Mouse (Mus musculus): ENCODE measurements around the gene Dennd1b.

Dennd1b gene

DNA sequence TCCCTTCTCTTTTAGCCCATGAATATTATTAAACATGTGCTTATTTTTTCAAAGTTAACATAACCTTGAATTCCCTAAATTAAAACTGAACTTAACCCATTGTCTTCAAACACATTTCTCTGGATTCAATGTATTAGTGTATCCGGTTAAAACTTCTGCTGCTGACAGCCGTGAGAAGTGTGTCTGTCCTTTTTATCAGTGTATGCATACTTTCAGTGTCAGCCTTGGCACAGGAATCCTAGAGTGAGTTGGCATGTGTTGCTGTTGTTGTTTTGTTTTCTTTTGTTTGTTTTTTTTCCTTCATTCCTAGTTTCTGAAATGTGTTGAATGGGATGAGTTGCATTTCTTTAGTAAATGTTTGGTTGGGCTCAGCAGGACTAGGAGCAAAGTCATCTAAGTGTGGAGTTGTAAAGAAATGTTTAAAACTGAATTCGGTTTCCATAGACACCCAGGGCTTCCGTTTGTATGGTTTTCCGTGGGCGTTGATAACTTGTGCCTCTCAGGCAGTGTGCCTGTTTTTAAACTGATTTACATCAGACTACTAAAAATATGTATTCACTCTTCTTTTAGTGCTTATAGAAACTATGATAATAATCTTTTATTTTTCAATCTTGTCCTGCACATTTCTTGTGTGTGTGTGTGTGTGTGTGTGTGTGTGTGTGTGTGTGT is 217.4 kb downstream of the Dennd1b start:
- DNase-seq (ENCODE audit: low spot score), result no peak

DNA sequence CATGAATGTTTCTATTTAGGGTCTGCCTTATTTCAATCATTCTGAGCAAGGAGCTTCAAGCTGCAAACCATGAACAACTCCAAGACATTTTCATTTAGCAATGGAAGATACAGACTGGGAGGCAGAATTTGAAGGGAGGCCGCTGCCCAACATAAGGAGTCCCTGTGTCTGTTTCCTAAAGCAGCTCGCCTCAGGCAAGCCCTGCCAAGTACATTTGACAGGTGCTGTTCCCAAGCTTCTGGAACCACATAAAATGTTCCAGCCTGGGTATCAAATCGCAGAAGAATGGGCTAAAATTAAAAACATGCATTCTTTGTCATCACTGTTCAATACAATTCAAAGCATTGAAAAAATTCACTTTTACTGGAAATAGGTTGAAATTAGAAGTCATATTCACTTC is 229.4 kb downstream of the Dennd1b start:
- DNase-seq (ENCODE audit: low spot score), result no peak

DNA sequence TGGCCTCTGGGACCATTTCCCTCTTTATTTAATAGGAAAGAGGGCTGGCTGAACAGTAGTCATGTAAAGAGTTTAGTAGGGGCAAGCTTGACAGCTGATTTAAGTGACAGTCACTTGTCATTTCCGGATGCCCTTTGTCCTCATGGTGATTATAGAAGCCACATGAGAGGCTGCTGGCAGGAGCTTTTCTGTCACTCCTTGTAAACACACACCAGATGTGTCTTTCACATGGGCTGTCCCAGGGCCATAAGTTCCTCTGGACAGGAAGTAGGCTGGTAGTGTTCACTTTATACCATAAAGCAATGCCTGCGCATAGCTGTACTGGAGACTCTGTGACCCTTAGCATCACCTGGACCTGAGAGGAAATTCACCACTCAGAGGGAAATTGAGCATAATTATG is 230.8 kb downstream of the Dennd1b start:
- no peak for DNase-seq (ENCODE audit: low spot score)

DNA sequence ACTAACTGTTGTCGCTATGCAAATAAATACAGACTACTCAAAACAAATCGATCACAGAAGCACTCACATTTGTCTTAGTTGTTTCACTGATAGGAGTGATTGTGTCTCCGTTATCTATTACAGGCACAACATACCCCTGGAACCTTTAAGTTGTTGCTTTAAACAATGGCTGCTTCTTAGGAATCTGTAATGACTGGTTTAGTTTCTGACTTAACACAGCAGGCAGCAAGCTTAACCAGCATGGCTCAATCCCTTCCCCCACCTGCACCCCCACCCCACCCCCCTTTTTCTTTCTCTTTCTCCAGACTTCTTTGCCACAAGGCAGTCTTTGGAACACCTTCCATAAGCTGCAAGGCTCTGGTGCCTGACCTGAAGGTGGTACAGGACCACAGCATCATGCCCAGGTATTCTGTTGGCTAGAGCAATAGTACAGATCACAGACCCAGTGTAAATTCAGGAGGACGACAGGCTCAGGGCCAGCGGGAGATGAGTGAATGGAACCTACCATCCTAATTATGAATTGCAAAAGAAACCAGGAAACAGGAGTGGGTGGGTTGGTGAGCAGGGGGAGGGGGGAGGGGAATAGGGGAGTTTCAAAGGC is 231.3 kb downstream of the Dennd1b start:
- DNase-seq (ENCODE audit: low spot score), result no peak

DNA sequence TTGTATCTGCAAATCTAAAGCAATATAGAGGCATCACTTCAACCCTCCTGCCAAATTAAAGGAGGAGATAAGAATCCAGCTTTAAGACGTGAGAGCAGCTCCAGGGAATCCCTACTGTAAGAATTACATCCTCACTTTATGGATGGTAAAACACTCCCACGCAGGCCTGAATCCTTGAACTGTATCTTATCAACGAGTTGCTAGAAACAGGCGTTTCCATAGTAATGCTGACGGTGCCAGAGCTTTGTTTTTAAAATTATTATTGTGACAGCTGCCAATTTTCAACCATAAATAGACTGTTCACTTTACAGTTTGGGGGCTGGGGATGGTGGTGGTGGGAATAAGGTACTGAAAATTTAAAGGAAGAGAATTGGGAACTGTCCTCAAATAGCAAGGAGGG is 239.8 kb downstream of the Dennd1b start:
- DNase-seq (ENCODE audit: low spot score), result peak; percentile 26

DNA sequence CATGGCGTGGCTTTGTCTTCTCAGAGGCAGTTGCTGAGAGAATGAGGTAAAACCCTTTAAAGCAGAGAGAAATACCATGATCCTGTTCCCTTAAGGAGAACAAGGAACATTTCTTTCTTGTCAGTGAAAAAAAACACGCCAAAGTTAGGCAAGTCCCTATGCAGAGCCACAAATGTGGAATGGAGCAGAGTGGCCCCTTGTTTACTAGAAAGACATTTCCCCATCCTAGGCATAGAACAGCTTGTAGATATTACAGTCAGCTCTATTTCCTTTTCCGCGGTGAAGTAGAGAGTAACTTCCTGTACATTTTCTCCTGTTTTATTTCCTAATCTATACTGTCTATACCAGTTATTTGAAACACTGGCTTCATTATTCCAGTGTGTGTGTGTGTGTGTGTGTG is 243.0 kb downstream of the Dennd1b start:
- no peak for DNase-seq (ENCODE audit: low spot score)

DNA sequence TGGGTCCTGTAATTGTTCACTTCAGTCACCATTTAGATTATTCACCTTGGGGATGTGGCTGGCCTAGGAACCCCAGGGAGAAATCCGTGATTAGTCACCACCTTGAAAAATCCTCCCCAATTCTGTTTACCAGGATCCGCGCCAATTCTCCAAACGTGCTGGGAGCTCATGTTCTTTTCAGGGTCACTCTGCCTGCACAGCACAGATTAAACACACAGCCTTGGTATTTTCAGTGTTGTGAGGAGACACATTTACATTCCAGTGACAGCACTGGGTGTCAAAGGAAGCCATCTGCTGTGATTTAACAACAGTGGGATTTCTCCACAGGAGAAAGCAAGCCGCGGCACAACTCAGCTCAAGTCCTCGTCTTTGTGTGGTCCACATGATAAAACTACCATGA is 246.6 kb downstream of the Dennd1b start:
- DNase-seq (ENCODE audit: low spot score), result no peak

DNA sequence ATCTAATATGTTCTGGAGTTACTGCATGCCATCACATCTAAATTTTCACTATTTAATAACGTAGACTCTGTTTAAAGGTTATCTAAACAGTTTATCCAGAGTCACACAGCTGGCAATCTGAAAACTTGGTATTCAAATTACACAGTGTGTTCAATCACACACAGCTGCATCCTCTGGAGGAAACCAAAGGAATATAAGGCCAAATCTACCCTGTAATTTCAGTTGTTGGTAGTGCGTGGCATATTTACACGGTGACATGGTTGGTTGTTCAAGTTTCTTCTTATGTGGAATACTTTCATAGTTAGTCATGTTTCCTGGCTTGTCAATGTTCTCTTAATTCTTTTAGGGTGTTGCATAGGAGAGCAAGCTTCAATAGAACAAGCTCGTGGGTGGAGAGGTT is 247.3 kb downstream of the Dennd1b start:
- no peak for DNase-seq (ENCODE audit: low spot score)

DNA sequence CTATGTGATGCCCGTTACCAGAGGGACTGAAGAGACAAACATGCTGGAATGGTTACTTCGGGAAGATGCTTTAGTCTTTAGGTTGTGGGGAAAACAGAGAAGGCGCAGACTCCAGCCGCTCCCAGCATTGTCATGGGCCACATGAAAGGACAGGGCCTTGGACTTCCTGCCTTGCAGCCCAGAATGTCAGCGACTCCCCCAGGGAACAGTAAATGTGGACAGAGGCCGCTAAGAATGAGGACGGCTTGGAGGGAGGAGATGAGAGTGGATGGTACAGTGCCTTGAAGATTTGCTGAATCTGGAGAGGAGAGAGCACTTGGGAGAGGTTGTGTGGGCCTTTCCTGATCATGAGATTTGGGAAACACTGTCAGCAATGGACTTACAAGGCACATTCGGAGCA is 252.1 kb downstream of the Dennd1b start:
- no peak for DNase-seq (ENCODE audit: low spot score)

DNA sequence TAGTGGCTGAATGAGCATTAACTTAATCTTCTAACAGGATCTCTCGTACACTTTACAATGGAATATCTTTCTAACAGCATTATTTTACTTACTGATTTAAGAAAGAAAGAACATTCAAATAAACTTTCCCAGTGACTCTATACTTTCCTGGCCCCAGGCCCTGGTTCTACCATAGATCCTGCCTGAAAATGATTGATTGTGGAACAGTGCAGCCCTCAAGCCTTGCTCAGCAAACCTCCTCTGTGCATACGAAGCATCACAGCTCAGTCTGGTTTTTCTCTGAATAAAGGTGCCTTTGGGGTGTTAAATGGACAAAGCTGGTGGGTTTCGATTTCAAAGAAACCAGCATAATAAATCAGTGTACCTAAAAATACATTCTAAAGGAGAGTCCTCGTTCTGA is 260.6 kb downstream of the Dennd1b start:
- DNase-seq (ENCODE audit: low spot score), result no peak

DNA sequence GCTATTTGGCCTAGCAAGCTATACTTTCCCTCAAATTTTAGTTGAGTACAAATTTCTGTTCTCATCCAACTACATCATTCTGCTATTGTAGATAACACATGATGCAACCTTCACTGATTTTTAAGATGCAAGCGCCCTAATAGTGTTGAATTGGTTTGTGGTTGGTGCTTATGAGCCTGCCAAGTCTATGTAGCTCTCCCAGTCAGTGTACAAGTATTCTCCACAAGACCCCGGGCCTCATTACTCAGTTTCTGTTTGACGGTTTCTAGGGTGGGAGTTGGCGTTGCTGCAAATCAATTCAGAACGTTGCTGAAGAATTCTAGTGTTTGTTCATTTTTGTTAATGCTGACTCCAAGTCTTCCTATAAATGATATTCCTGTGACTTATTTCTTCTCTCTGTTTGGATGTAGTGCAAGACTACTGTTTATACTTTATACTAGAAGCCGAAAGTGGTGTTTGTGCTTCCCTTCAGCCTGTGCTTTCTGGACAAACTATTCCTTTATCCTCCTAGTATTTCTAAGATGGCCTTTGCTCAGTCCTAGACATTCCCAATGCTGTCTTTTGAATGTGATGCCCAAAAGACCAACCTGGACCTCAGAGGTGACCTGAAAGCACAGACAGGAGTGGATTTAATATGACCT is 261.2 kb downstream of the Dennd1b start:
- no peak for DNase-seq (ENCODE audit: low spot score)
